Mouse (Mus musculus) neural tube, embryonic 15.5 days (tissue): ENCODE results near the gene Htr1b. TPM values are rescaled to one million over a fixed set of nuclear protein-coding genes. Genes with fewer than 3 reads are reported as not detected.

Experiments
- ATAC-seq: fragments of 200-750 bp; cut with Nextera tagmentation; 2 replicates; pipeline ENCODE4 v1.8.0; 2017; ENCODE audit warnings: mild to moderate bottlenecking, moderate TSS enrichment, moderate library complexity; ENCODE audit not compliant: low FRiP score
- H3K27ac ChIP-seq: fragments of 300-500 bp; sonication (generic); replicated peaks from 2 replicates; pipeline ENCODE4 v1.5.1; 2015; ENCODE audit warnings: mild to moderate bottlenecking, inconsistent platforms
- H3K27me3 ChIP-seq: fragments of 300-500 bp; sonication (generic); replicated peaks from 2 replicates; pipeline ENCODE4 v1.6.1; 2015; ENCODE audit warnings: inconsistent platforms
- H3K36me3 ChIP-seq: fragments of 300-500 bp; sonication (generic); 2 replicates; pipeline ENCODE4 v1.6.1; 2015; ENCODE audit warnings: inconsistent platforms
- H3K4me1 ChIP-seq: fragments of 300-500 bp; sonication (generic); 2 replicates; pipeline ENCODE4 v1.6.1; 2015; ENCODE audit warnings: inconsistent platforms
- H3K4me2 ChIP-seq: fragments of 300-500 bp; sonication (generic); 2 replicates; pipeline ENCODE4 v1.6.1; 2015; ENCODE audit warnings: inconsistent platforms, mild to moderate bottlenecking, moderate library complexity
- H3K4me3 ChIP-seq: fragments of 300-500 bp; sonication (generic); replicated peaks from 2 replicates; pipeline ENCODE4 v1.5.1; 2015; ENCODE audit warnings: mild to moderate bottlenecking, inconsistent platforms
- H3K9ac ChIP-seq: fragments of 300-500 bp; sonication (generic); replicated peaks from 2 replicates; pipeline ENCODE4 v1.6.1; 2015; ENCODE audit warnings: mild to moderate bottlenecking, inconsistent platforms
- H3K9me3 ChIP-seq: fragments of 300-500 bp; sonication (generic); replicated peaks from 2 replicates; pipeline ENCODE4 v1.6.1; 2016; ENCODE audit warnings: inconsistent platforms
- WGBS: fragments of 180-500 bp; shearing (Covaris S2); methylation state at CpG from one replicate; pipeline ENCODE4 v1.1.7; 2015; ENCODE audit warnings: mixed read lengths; 5-methylcytosine and 5-hydroxymethylcytosine counted together
- polyA plus RNA-seq: library from polyadenylated mRNA; unstranded; fragments of >200 nt; fragmentation: Nextera tagmentation; extraction: Ambion mirVana; gene quantifications from 2 replicates; pipeline ENCODE4 v1.2.1, GENCODE M21; 2015

Htr1b gene
- polyA plus RNA-seq: 5.0 and 5.6 TPM in 2 replicates

DNA sequence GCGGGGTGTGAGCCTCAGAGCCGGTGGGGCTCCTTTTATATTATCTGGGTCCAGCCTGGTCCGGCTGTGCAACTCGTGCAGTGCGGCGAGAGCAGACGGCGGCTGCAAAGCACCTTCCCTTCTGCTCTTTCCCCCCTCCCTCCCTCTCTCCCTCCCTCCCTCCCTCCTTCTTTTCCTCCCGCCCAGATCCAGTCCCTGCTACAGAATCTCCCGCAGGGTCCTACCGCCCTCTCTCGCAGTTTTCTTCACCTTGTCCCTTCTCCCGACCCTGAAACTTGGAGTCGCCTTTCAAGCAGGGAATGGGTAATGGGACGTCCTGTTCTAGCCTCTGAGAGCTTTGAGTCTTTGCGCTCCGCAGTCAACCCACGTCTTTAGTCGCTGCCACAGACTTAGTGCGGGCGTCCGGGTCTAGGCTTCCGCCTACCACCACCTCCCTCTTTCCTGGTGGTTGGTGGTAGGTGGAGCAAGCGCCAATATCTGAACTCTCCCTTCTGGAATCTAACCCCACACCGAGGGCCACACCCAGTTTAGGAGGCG is at the start of gene Htr1b:
Htr1b (minus strand) TSS at position 392 of the 537 bp plus-strand sequence.
- under 1% methylated on average over 25 of the region's 26 CpGs for WGBS
- H3K4me2 ChIP-seq: peak within 1 kb of the TSS; percentile 100
- peak; percentile 90 for ATAC-seq
- peak within 1 kb of the TSS; percentile 81 for H3K4me3 ChIP-seq
- no peaks in the 10 kb centered on the region for H3K9me3 ChIP-seq
- peaks cover 26% of the 10 kb centered on the region for H3K4me1 ChIP-seq
- peak within 1 kb of the TSS; percentile 63 for H3K27ac ChIP-seq
- H3K36me3 ChIP-seq: no peaks in the 10 kb centered on the region
- H3K27me3 ChIP-seq: peaks cover 39% of the 10 kb centered on the region
- H3K9ac ChIP-seq: peak within 1 kb of the TSS; percentile 67

GRCm38 (mm10) chr9:81676716-81677115 is 43.1 kb upstream of the Htr1b start:
- no peak overlapping the region for H3K4me2 ChIP-seq
- no peaks in the 10 kb centered on the region for H3K9me3 ChIP-seq
- H3K27ac ChIP-seq: no peak overlapping the region
- no peaks in the 10 kb centered on the region for H3K4me1 ChIP-seq
- no peaks in the 10 kb centered on the region for H3K27me3 ChIP-seq
- no peak overlapping the region for H3K4me3 ChIP-seq
- no peaks in the 10 kb centered on the region for H3K36me3 ChIP-seq
- H3K9ac ChIP-seq: no peak overlapping the region
- WGBS: 100% methylated on average over 1 of the region's 1 CpGs
- ATAC-seq: no peak

DNA sequence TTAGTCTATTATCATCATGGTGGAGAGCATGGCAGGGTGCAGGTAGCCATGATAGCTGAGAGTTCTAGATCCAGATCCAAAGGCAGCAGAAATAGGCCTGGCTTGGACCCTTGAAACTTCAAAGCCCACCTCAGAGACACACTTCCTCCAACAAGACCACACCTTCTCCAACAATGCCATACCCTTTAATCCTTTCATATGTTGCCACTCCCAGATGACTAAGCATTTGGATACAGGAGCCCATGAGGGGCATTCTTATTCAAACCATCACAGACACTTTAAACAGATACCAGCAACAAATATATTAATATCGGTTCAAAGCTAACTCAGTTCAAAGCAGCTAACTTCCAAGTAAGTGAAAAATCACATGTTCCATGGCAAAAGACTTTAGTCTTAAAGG is 3.9 kb upstream of the Htr1b start:
- H3K4me1 ChIP-seq: peaks cover 16% of the 10 kb centered on the region
- H3K36me3 ChIP-seq: no peaks in the 10 kb centered on the region
- ATAC-seq: no peak
- H3K9me3 ChIP-seq: no peaks in the 10 kb centered on the region
- no peak overlapping the region for H3K9ac ChIP-seq
- WGBS: 89% methylated on average over 1 of the region's 1 CpGs
- H3K4me2 ChIP-seq: no peak overlapping the region
- no peak overlapping the region for H3K27ac ChIP-seq
- H3K27me3 ChIP-seq: peaks cover 22% of the 10 kb centered on the region
- H3K4me3 ChIP-seq: no peak overlapping the region

GRCm38 (mm10) chr9:81635109-81635508 is 1.5 kb upstream of the Htr1b start:
- Histone ChIP-seq H3K9me3 (no peaks in the 10 kb centered on the region), H3K27ac (no peak overlapping the region), H3K9ac (no peak overlapping the region), H3K4me3 (peak overlapping the region; percentile 81; the same call in 1 of the 2 replicates), H3K27me3 (peaks cover 39% of the 10 kb centered on the region), H3K36me3 (no peaks in the 10 kb centered on the region), H3K4me2 (peak overlapping the region; percentile 100), H3K4me1 (peaks cover 26% of the 10 kb centered on the region)
- ATAC-seq: no peak
- WGBS: 5% methylated on average over 8 of the region's 8 CpGs

- Histone ChIP-seq H3K4me2 (peak overlapping the region; percentile 100), H3K4me3 (peak overlapping the region; percentile 81), H3K36me3 (no peaks in the 10 kb centered on the region), H3K9ac (peak overlapping the region; percentile 67), H3K9me3 (no peaks in the 10 kb centered on the region), H3K27ac (no peak overlapping the region), H3K27me3 (peaks cover 39% of the 10 kb centered on the region), H3K4me1 (peaks cover 26% of the 10 kb centered on the region)
- WGBS: 2% methylated on average over 10 of the region's 10 CpGs
- no peak for ATAC-seq
Observed at GRCm38 (mm10) chr9:81634163-81634562, 535 bp upstream of the Htr1b start.

- peak overlapping the region; percentile 63 for H3K27ac ChIP-seq
- 0% methylated on average over 47 of the region's 47 CpGs for WGBS
- H3K4me1 ChIP-seq: peaks cover 26% of the 10 kb centered on the region
- peak overlapping the region; percentile 100 for H3K4me2 ChIP-seq
- H3K4me3 ChIP-seq: peak overlapping the region; percentile 81
- peak overlapping the region; percentile 67 for H3K9ac ChIP-seq
- H3K36me3 ChIP-seq: no peaks in the 10 kb centered on the region
- ATAC-seq: peak; percentile 64
- H3K27me3 ChIP-seq: peaks cover 39% of the 10 kb centered on the region
- no peaks in the 10 kb centered on the region for H3K9me3 ChIP-seq
Observed at GRCm38 (mm10) chr9:81632736-81633436, 742 bp downstream of the Htr1b start.

GRCm38 (mm10) chr9:81632191-81632735 is 1.4 kb downstream of the Htr1b start:
- H3K36me3 ChIP-seq: no peaks in the 10 kb centered on the region
- H3K27me3 ChIP-seq: peaks cover 39% of the 10 kb centered on the region
- peak overlapping the region; percentile 81 for H3K4me3 ChIP-seq
- ATAC-seq: peak; percentile 20; the same call in 1 of the 2 replicates
- WGBS: under 1% methylated on average over 31 of the region's 31 CpGs
- H3K9ac ChIP-seq: peak overlapping the region; percentile 67
- peaks cover 26% of the 10 kb centered on the region for H3K4me1 ChIP-seq
- H3K4me2 ChIP-seq: peak overlapping the region; percentile 100
- 0 out of 2 replicates have a peak overlapping the region, but pooled peaks have one; percentile 14 for H3K27ac ChIP-seq
- H3K9me3 ChIP-seq: no peaks in the 10 kb centered on the region

DNA sequence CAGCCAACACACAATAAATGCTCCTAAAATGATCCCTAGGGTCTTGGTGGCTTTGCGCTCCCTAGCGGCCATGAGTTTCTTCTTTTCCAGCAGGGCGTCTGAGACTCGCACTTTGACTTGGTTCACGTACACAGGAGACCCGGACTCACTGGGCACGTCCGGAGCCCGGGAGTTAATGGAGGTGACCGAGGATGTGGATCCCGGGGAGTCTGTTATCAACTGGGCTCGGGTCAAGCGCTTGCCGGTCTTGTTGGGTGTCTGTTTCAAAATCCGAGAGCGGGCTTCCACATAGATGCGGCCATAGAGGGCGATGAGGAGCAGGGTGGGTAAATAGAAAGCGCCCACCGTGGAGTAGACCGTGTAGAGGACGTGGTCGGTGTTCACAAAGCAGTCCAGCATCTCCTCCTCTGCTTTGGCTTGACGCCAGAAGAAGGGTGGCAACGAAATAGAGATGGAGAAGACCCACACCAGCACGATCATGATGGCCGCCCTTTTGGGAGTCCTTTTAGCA is 2.0 kb downstream of the Htr1b start:
- H3K4me2 ChIP-seq: peak overlapping the region; percentile 100
- no peak for ATAC-seq
- no peak overlapping the region for H3K9ac ChIP-seq
- H3K27me3 ChIP-seq: peaks cover 39% of the 10 kb centered on the region
- H3K9me3 ChIP-seq: no peaks in the 10 kb centered on the region
- peak overlapping the region; percentile 81 for H3K4me3 ChIP-seq
- H3K4me1 ChIP-seq: peaks cover 26% of the 10 kb centered on the region
- H3K36me3 ChIP-seq: no peaks in the 10 kb centered on the region
- H3K27ac ChIP-seq: no peak overlapping the region
- 3% methylated on average over 27 of the region's 27 CpGs for WGBS

GRCm38 (mm10) chr9:81626899-81627606 is 6.6 kb downstream of the Htr1b start:
- Histone ChIP-seq H3K9ac (no peak overlapping the region), H3K27ac (no peak overlapping the region), H3K36me3 (no peaks in the 10 kb centered on the region), H3K4me3 (no peak overlapping the region), H3K9me3 (no peaks in the 10 kb centered on the region), H3K4me2 (no peak overlapping the region), H3K27me3 (peaks cover 14% of the 10 kb centered on the region), H3K4me1 (peaks cover 7% of the 10 kb centered on the region)
- 38% methylated on average over 9 of the region's 9 CpGs for WGBS
- peak; percentile 83; the same call in 1 of the 2 replicates for ATAC-seq

DNA sequence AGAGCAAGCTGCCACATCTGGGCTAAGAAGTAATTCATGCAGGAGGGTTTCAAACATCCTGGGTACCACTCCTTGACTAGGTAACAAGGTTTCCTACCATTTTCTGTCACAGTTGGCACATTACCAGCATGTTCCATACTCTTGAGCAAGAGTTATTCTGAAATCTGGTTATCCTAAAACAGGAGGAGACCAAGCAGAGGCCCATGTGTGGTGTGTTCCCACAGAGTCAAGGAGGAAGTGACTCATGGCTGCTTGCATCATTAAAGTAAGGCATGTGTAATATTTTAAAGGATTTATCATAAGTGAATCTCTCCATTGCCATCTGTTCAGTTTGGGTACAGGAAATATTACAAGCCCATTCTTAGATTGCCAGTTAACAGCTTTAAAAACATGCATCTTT is 7.7 kb downstream of the Htr1b start:
- Histone ChIP-seq H3K4me1 (no peaks in the 10 kb centered on the region), H3K27ac (no peak overlapping the region), H3K36me3 (no peaks in the 10 kb centered on the region), H3K4me3 (no peak overlapping the region), H3K27me3 (0 out of 2 replicates have a peak, but pooled peaks cover 2% of the 10 kb centered on the region), H3K9me3 (no peaks in the 10 kb centered on the region), H3K4me2 (no peak overlapping the region), H3K9ac (no peak overlapping the region)
- ATAC-seq: no peak

GRCm38 (mm10) chr9:81622873-81623272 is 10.8 kb downstream of the Htr1b start:
- Histone ChIP-seq H3K27me3 (no peaks in the 10 kb centered on the region), H3K27ac (no peak overlapping the region), H3K4me2 (no peak overlapping the region), H3K4me3 (no peak overlapping the region), H3K9ac (no peak overlapping the region), H3K9me3 (no peaks in the 10 kb centered on the region), H3K36me3 (no peaks in the 10 kb centered on the region), H3K4me1 (no peaks in the 10 kb centered on the region)
- 57% methylated on average over 5 of the region's 5 CpGs for WGBS
- no peak for ATAC-seq
